Mouse (Mus musculus) monocyte, adult 59 days (primary cell): ENCODE data around the gene Cpd. TPM values are rescaled to one million over a fixed set of nuclear protein-coding genes. Genes with fewer than 3 reads are reported as not detected.

Source experiments
- total RNA-seq, 2 experiments: library from RNA; stranded (reverse); gene quantifications; one replicate each; pipeline ENCODE4 v1.2.4; 2023

Cpd gene
- total RNA-seq, result 10 to 100 TPM; 41.0 to 43.0 TPM

DNA sequence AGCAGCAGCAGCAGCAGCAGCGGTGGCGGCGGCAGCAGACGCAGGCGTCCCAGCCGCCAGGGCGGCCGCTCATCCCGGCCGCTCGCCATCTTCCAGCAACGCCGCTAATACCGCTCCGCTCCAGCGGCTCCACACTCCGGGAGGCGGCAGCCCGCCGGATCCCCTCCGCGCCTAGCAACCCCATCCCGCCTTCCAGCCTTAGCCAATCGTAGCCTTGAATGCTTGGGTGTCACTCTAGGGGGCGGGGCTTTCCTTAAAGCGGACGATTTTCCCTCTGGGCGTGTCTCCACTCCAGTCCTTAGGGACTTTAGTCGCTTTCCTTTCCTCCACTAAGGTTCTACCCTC, at the start of gene Cpd:
Gene Cpd (minus strand): TSS at position 141 of the 345 bp plus-strand sequence.

DNA sequence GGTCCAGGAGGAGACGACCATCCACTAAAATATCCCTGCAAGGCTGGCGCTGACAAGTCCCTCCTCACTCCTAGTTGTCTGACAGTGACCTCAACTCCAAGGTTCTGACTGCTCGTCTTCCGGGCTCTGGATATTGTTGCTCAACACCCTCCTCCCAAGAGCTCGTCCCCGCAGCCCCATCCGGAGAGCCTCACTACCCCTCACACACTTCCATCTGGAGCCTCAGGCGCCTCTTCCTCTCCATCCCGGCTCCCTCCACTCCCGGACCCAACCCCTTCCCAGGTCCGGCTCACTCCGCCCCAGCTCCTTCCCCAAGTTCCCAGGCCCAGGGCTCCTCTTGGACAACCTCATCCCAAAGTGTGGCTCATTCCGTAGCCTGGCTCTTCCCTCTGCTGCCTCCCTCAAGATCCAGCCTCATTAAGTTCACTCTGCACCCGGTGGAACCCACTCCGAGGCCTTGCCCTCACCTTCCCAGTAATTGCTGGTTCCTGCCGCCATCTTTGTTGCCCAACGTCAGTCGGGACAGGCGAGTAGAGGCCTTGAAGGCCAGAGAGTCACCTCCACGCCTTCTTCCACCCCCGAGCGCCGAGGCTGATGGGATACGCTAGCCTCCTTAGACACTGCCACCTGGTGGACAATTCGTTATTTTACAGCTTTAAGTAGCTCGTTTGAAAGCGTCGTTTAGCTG, 83.6 kb downstream of the Cpd start, which contains the start of gene Gosr1:
Gene Gosr1 (minus strand): TSS at position 527 of the 688 bp plus-strand sequence.

Other genes starting within 250 kb of the Cpd start
- gene Abr, start 224.7 kb downstream of the Cpd start, total RNA-seq, result 100 to 1,000 TPM; 213 to 221 TPM
- not detected for gene Bhlha9, start 174.5 kb downstream of the Cpd start, total RNA-seq
- gene Trarg1, start 167.2 kb downstream of the Cpd start, total RNA-seq, result not detected
- gene Gosr1, start 83.4 kb downstream of the Cpd start, total RNA-seq, result 10 to 100 TPM; 36.8 to 47.1 TPM
- not detected for gene Tmigd1, start 55.1 kb upstream of the Cpd start, total RNA-seq
- gene Blmh, start 77.8 kb upstream of the Cpd start, total RNA-seq, result 10 to 100 TPM; 34.4 to 39.0 TPM
- gene Slc6a4, start 151.6 kb upstream of the Cpd start, total RNA-seq, result under 1 TPM in 1 of 2 experiments, not detected in 1; 0.21 TPM
- 10 to 100 TPM; 21.7 to 32.3 TPM for gene Nsrp1, start 231.4 kb upstream of the Cpd start, total RNA-seq